Mouse (Mus musculus): Measurements from ENCODE around the gene Oxnad1. TPM values are rescaled to one million over a fixed set of nuclear protein-coding genes. Genes with fewer than 3 reads are reported as not detected.
"Not testable (repeated sequence)": the region's sequence is repeated elsewhere in the genome, so short reads cannot be mapped to it uniquely, and the experiment has no call there.

The Oxnad1 gene
- polyA plus RNA-seq, 1 experiment from 2014 or later, result 40.2 TPM

DNA sequence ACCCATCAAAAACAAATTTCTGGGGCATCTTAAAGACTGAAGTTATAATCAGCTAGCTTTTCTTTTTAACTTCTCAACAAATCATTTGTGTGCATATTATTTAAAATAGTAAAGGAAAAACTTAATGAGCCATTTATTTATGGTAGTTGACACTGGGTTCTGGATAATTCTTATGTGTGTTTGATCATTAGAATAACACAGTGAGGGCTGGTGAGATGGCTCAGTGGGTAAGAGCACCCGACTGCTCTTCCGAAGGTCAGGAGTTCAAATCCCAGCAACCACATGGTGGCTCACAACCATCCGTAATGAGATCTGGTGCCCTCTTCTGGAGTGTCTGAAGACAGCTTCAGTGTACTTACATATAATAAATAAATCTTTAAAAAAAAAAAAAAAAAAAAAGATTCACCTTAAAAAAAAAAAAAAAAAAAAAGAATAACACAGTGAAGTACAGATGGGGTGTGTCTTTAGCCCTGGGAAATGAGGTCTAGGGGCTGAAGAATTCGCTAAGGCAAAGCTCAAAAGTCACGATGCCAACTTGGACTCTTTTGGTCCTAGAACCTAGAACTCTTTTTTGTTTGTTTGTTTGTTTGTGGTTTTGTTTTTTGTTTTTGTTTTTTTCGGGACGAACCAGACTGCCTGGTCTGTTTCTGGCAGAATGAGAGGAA, 2.5 kb downstream of the Oxnad1 start:
- Histone ChIP-seq H3K4me2 (0 out of 2 replicates have a peak overlapping the region, but pooled peaks have one; percentile 52), H3K4me1 (replicated peaks) (peaks cover 10% of the 10 kb centered on the region), H3K36me3 (peaks cover 16% of the 10 kb centered on the region)
- H3K4me3 ChIP-seq; H3K9me3 ChIP-seq (replicated peaks); ATAC-seq (ENCODE audit: insufficient number of reproducible peaks, low FRiP score); H3K27ac ChIP-seq (ENCODE audit: poor library complexity, severe bottlenecking); H3K9ac ChIP-seq; H3K27me3 ChIP-seq (replicated peaks): not testable (repeated sequence)
- 89% methylated on average over 7 of the region's 7 CpGs for WGBS

GRCm38 (mm10) chr14:32091124-32091523, 6.0 kb downstream of the Oxnad1 start:
- no peaks in the 10 kb centered on the region for H3K9me3 ChIP-seq (replicated peaks)
- no peaks in the 10 kb centered on the region for H3K27me3 ChIP-seq (replicated peaks)
- H3K27ac ChIP-seq (ENCODE audit: poor library complexity, severe bottlenecking), result no peak overlapping the region
- H3K4me1 ChIP-seq (replicated peaks), result peaks cover 26% of the 10 kb centered on the region
- H3K9ac ChIP-seq, result no peak overlapping the region
- H3K4me2 ChIP-seq, result no peak overlapping the region
- H3K36me3 ChIP-seq, result peaks cover 38% of the 10 kb centered on the region
- 70% methylated on average over 4 of the region's 4 CpGs for WGBS
- no peak overlapping the region for H3K4me3 ChIP-seq
- ATAC-seq (ENCODE audit: insufficient number of reproducible peaks, low FRiP score), result no peak

DNA sequence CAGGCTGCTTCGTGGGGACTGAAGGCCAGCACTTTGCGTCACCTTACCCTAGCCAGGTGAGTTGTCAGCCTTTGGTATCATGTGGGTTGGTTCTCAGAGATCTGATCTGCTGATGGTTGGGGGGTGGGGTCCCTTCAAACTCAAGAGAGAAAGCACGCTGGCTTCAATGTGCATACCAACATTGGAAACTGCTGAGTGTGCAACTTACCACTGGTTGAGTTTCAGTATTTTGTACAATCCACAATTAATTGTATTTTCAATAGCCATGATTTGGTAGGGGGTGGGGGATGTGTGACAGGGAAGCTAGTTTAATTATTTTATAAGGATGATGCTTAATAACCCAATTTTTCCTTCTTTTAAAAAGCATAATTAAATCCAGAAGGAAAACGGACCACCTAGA, 6.5 kb downstream of the Oxnad1 start:
- no peak for ATAC-seq (ENCODE audit: insufficient number of reproducible peaks, low FRiP score)
- no peak overlapping the region for H3K4me2 ChIP-seq
- peaks cover 42% of the 10 kb centered on the region for H3K36me3 ChIP-seq
- H3K27ac ChIP-seq (ENCODE audit: poor library complexity, severe bottlenecking), result no peak overlapping the region
- H3K9ac ChIP-seq, result no peak overlapping the region
- H3K27me3 ChIP-seq (replicated peaks), result no peaks in the 10 kb centered on the region
- H3K4me3 ChIP-seq, result no peak overlapping the region
- H3K4me1 ChIP-seq (replicated peaks), result peaks cover 26% of the 10 kb centered on the region
- H3K9me3 ChIP-seq (replicated peaks), result no peaks in the 10 kb centered on the region
- WGBS, result 84% methylated on average over 4 of the region's 4 CpGs

DNA sequence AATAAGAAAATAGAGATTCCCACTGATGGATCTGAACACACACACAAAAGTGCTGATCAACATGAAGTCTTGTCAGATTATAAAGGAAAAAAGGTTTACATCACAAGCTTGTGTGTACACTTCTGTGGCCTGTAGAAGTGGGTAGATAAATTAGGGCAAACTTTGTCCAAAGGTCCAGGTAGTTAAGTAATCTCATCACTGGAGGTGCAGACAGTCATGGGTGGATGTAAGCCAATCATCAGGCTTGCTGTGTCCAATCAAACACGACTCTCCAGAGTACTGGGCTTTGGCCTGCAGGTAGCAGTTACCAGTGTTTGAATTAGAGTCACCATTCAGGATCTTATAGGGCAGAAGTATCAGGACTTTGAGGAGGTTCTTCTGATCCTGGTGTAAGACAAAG, 7.8 kb downstream of the Oxnad1 start:
- Histone ChIP-seq H3K4me3 (no peak overlapping the region), H3K4me2 (peak overlapping the region; percentile 37; the same call in 1 of the 2 replicates), H3K9ac (no peak overlapping the region; the same call in 1 of the 2 replicates), H3K36me3 (peaks cover 56% of the 10 kb centered on the region), H3K9me3 (replicated peaks) (no peaks in the 10 kb centered on the region), H3K27ac (ENCODE audit: poor library complexity, severe bottlenecking) (peak overlapping the region; percentile 33), H3K4me1 (replicated peaks) (peaks cover 20% of the 10 kb centered on the region), H3K27me3 (replicated peaks) (no peaks in the 10 kb centered on the region)
- 61% methylated on average over 1 of the region's 1 CpGs for WGBS
- ATAC-seq (ENCODE audit: insufficient number of reproducible peaks, low FRiP score), result no peak

DNA sequence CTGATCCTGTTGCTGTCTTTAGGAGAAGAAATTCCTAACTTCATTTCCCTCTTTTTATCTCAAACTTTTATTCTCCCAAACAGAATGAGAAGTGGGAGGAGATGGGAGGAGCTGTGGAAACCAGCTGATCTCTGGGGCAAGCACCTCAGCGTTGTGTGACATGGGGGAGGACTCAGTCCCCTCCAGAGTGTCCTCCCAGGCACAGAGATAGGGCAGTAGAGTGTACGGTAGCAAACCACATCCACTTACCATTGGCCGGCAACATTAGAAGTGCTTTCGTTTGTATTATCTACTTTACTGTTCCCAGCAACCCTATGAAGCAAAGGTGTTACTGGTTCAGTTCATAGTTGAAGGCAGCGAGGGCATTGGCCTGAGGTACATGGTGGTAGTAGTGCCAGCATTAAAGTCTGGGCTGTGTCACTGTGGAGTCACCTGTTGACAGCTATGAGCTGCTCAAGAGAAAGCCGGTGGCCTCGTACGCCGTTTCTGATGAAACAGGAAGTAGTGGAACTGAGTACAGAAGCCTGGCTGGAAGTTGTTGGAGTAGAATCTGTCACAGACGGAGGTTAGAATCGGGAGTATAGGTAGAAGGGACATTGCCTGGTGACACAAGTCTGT, 8.4 kb downstream of the Oxnad1 start:
- peak overlapping the region; percentile 37; the same call in 1 of the 2 replicates for H3K4me2 ChIP-seq
- no peaks in the 10 kb centered on the region for H3K9me3 ChIP-seq (replicated peaks)
- H3K36me3 ChIP-seq, result peaks cover 61% of the 10 kb centered on the region
- peak overlapping the region; percentile 33 for H3K27ac ChIP-seq (ENCODE audit: poor library complexity, severe bottlenecking)
- no peaks in the 10 kb centered on the region for H3K27me3 ChIP-seq (replicated peaks)
- ATAC-seq (ENCODE audit: insufficient number of reproducible peaks, low FRiP score), result peak; percentile 74; the same call in 1 of the 2 replicates
- H3K9ac ChIP-seq, result no peak overlapping the region; the same call in 1 of the 2 replicates
- H3K4me1 ChIP-seq (replicated peaks), result peaks cover 20% of the 10 kb centered on the region
- 33% methylated on average over 11 of the region's 11 CpGs for WGBS
- no peak overlapping the region for H3K4me3 ChIP-seq

DNA sequence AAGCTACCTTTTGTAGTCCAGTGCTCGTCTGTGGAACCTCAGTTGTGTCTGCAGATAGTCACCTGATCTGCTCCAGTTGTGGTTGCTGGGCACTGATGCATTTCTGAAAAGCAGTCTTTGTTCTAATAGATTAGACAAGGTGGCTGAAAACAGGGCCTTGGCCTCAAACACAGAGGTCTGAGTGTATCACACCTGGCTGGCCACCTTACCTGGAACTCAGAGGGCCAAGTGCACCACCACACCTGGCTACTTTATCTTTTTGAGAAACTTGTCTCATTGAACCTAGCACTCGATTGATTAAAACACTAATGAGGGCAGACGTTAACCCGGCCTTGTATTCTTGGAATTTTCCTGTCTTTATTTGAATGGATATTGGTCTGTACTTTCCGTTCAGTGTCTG, 10.5 kb downstream of the Oxnad1 start:
- Histone ChIP-seq H3K4me2 (no peak overlapping the region), H3K4me3 (no peak overlapping the region), H3K27me3 (replicated peaks) (no peaks in the 10 kb centered on the region), H3K27ac (ENCODE audit: poor library complexity, severe bottlenecking) (no peak overlapping the region), H3K9me3 (replicated peaks) (0 out of 2 replicates have a peak, but pooled peaks cover 3% of the 10 kb centered on the region), H3K36me3 (peaks cover 82% of the 10 kb centered on the region), H3K9ac (no peak overlapping the region), H3K4me1 (replicated peaks) (peaks cover 16% of the 10 kb centered on the region)
- ATAC-seq (ENCODE audit: insufficient number of reproducible peaks, low FRiP score), result no peak
- 88% methylated on average over 5 of the region's 5 CpGs for WGBS

DNA sequence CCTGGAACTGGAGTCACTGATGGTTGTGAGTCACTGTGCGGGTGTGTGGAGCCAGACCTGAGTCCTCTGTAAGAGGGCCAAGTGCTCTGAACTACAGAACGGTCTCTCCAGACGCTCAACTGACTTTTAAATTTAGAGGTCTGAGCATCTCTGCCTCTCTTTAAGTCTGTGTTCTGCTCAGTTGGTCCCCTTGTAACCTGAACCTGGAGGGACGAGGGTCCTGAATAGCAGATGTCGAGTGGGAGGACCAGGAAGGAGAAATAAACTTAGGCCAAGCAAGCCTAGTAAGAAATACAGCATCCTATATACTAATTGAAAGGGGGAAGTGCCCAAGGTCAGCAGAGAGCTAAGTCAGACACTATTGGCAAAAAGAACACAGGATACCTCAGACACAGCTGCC, 11.6 kb downstream of the Oxnad1 start:
- Histone ChIP-seq H3K4me3 (no peak overlapping the region), H3K4me1 (replicated peaks) (peaks cover 16% of the 10 kb centered on the region), H3K9me3 (replicated peaks) (0 out of 2 replicates have a peak, but pooled peaks cover 3% of the 10 kb centered on the region), H3K4me2 (no peak overlapping the region), H3K27me3 (replicated peaks) (no peaks in the 10 kb centered on the region), H3K27ac (ENCODE audit: poor library complexity, severe bottlenecking) (no peak overlapping the region), H3K36me3 (peaks cover 85% of the 10 kb centered on the region), H3K9ac (no peak overlapping the region)
- WGBS, result 84% methylated on average over 5 of the region's 5 CpGs
- no peak for ATAC-seq (ENCODE audit: insufficient number of reproducible peaks, low FRiP score)

DNA sequence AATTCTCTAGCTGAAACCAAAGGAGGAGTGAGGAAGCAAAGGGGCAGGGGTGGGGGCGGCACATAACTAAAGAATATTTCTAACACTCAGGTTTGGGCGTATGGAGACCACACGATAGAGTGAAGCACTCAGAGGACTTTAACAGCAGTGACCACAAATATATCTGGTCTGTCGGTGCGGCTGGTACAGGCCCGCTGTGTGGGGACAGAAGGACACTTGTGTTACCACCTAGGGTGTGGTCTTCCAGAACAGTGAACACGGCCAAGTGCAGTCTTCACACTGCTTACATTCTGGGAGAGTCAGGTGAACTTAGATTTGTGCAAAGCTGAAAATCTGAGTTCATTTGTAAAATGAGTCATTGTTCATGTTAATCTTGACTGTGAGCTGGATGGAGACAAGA, 12.5 kb downstream of the Oxnad1 start:
- 93% methylated on average over 7 of the region's 7 CpGs for WGBS
- H3K27ac ChIP-seq (ENCODE audit: poor library complexity, severe bottlenecking), result no peak overlapping the region
- peaks cover 16% of the 10 kb centered on the region for H3K4me1 ChIP-seq (replicated peaks)
- H3K27me3 ChIP-seq (replicated peaks), result no peaks in the 10 kb centered on the region
- H3K4me3 ChIP-seq, result no peak overlapping the region
- no peak for ATAC-seq (ENCODE audit: insufficient number of reproducible peaks, low FRiP score)
- H3K9me3 ChIP-seq (replicated peaks), result 0 out of 2 replicates have a peak, but pooled peaks cover 3% of the 10 kb centered on the region
- no peak overlapping the region for H3K4me2 ChIP-seq
- no peak overlapping the region for H3K9ac ChIP-seq
- peaks cover 86% of the 10 kb centered on the region for H3K36me3 ChIP-seq

DNA sequence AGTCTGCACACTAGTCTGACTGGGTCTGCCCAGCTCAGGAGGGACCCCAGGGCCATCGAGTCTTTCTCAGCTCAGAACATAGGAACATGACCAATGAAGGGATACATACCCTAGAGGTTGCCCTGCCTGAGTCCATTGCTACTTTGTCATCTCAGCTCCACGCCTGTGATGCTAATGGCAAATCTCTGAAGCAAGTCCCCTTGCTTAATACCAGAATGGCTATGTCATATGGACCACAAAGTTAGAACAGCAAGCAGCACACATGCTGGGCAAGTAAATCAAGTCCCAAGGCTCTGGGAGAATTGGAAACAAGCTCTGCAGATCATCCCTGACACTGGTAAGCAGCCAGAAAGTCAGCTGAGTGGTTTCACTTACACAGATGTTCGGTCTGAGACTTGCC, 13.8 kb downstream of the Oxnad1 start:
- Histone ChIP-seq H3K9ac (no peak overlapping the region), H3K27me3 (replicated peaks) (no peaks in the 10 kb centered on the region), H3K4me1 (replicated peaks) (peaks cover 4% of the 10 kb centered on the region), H3K4me3 (no peak overlapping the region), H3K27ac (ENCODE audit: poor library complexity, severe bottlenecking) (no peak overlapping the region), H3K4me2 (no peak overlapping the region), H3K9me3 (replicated peaks) (0 out of 2 replicates have a peak, but pooled peaks cover 3% of the 10 kb centered on the region), H3K36me3 (peaks cover 91% of the 10 kb centered on the region)
- 96% methylated on average over 3 of the region's 3 CpGs for WGBS
- no peak for ATAC-seq (ENCODE audit: insufficient number of reproducible peaks, low FRiP score)

GRCm38 (mm10) chr14:32103556-32103955, 18.4 kb downstream of the Oxnad1 start:
- Histone ChIP-seq H3K4me2 (no peak overlapping the region), H3K27me3 (replicated peaks) (no peaks in the 10 kb centered on the region), H3K27ac (ENCODE audit: poor library complexity, severe bottlenecking) (no peak overlapping the region), H3K36me3 (peaks cover 54% of the 10 kb centered on the region), H3K9ac (no peak overlapping the region), H3K4me1 (replicated peaks) (peaks cover 6% of the 10 kb centered on the region), H3K4me3 (no peak overlapping the region), H3K9me3 (replicated peaks) (0 out of 2 replicates have a peak, but pooled peaks cover 3% of the 10 kb centered on the region)
- WGBS, result 78% methylated on average over 4 of the region's 4 CpGs
- no peak for ATAC-seq (ENCODE audit: insufficient number of reproducible peaks, low FRiP score)

DNA sequence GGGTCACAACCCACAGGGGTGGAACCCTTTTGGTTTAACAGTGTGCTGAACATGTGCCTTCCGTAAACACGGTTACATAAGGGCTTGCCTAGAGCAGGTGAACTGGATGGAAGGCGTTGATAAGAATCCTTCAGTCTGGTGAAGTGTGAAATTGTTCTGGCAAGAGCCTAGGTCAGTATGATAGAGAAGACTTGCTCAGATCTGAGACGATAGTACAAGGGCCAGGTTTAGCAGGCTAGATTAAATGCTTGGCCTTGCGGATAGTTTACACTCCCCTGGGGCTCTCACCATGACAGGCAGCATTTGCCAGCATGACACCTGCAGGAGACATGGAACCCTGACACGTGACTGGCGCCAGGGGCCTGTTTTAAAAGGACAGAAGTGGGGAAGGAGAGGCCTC, 20.5 kb downstream of the Oxnad1 start:
- no peak overlapping the region for H3K27ac ChIP-seq (ENCODE audit: poor library complexity, severe bottlenecking)

More for the DNA sequence above, 20.5 kb downstream of the Oxnad1 start:
- peaks cover 33% of the 10 kb centered on the region for H3K36me3 ChIP-seq
- no peak for ATAC-seq (ENCODE audit: insufficient number of reproducible peaks, low FRiP score)
- H3K4me3 ChIP-seq, result no peak overlapping the region
- no peaks in the 10 kb centered on the region for H3K27me3 ChIP-seq (replicated peaks)
- WGBS, result 36% methylated on average over 7 of the region's 7 CpGs
- peaks cover 6% of the 10 kb centered on the region for H3K4me1 ChIP-seq (replicated peaks)
- H3K4me2 ChIP-seq, result no peak overlapping the region
- H3K9ac ChIP-seq, result no peak overlapping the region
- no peaks in the 10 kb centered on the region for H3K9me3 ChIP-seq (replicated peaks)
